Mouse (Mus musculus): ENCODE results near the gene Agmo. TPM values are rescaled to one million over a fixed set of nuclear protein-coding genes. Genes with fewer than 3 reads are reported as not detected.
A peak's percentile ranks its signal among the peaks of the same experiment; 100 is the strongest.

Gene Agmo
- total and polyA plus RNA-seq, 3 experiments = 1.6 to 3.4 (median 2.0) TPM

DNA sequence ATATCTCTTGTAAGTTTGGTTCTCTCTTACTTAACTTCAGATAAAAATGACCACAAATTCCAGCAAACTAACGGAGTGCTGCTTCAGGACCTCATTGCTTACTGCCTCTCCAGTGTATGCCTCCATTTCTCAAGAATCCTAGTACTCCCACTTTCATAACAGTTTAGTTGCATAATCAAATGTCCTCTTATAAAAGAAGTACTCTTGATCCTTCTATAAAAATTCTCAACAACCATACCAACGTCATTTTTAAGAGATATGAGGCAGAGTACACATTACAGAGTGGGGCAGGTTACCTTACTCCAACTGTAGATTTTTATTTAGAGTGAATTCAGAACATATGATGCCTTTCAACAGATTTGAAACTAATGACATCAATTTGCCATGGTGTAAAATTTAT lies 15.7 kb downstream of the Agmo start:
- intact Hi-C loops (cut with DNase I) = no loop called here
- Histone ChIP-seq H3K4me1 (ENCODE audit: control insufficient read depth, insufficient read depth, low read length) (no peaks in the 10 kb centered on the region), H3K79me2 (replicated peaks; ENCODE audit: control insufficient read depth, insufficient read depth, low read length) (no peaks in the 10 kb centered on the region), H3K36me3 (ENCODE audit: control insufficient read depth, insufficient read depth, low read length) (no peaks in the 10 kb centered on the region; the same call in 1 of the 2 replicates), H3K4me3 (no peak overlapping the region), H3K27me3 (ENCODE audit: control insufficient read depth, insufficient read depth, low read length) (no peaks in the 10 kb centered on the region), H3K27ac (no peak overlapping the region), H3K9ac (ENCODE audit: low read depth, low read length) (no peak overlapping the region)
- no peak for TF ChIP-seq EP300 (IDR thresholded peaks at IDR 0.05; ENCODE audit: insufficient read depth, low read depth, low read length)
- TF ChIP-seq CTCF (IDR thresholded peaks at IDR 0.05) = no peak
- no peak for TF ChIP-seq POLR2A (IDR thresholded peaks at IDR 0.05; ENCODE audit: insufficient read depth, low read depth, low read length)
- DNase-seq = no peak
- WGBS = 70% methylated on average over 2 of the region's 2 CpGs

DNA sequence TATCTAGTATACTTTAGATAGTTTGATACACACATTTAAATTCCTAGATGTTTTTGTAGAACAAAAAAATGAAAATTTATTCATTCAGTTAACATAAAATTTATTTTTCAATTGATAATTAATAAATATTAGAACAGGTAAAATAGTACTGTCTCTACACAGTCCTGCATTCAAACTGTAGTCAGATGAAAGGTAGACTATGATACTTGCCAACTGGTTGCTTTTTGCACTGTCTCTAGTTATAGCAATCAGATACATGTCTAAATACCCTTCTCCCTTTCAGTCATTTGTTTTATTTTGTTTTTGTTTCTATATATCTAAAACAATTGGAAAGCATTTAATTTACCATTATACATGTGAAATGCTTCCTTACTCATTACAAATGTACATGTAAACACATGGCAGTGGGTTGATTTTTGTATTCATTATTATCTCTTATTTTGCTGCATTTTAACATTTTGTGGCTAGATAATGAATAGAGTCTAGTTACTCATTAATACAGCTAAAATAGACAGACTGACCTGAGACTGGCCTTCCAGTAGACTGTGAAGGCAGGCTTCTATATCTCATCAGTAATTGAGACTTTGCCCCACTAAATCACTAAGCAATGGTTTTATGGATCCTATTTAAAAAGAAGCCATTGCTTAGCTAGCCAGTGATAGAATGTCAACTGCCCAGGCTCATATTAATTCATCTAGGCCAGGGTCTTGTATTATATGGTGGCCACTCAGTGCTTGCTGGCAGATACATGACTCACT lies 18.5 kb downstream of the Agmo start:
- no peaks in the 10 kb centered on the region for H3K79me2 ChIP-seq (replicated peaks; ENCODE audit: control insufficient read depth, insufficient read depth, low read length)
- H3K9ac ChIP-seq (ENCODE audit: low read depth, low read length) = no peak overlapping the region
- TF ChIP-seq CTCF (IDR thresholded peaks at IDR 0.05) (no peak), POLR2A (IDR thresholded peaks at IDR 0.05; ENCODE audit: insufficient read depth, low read depth, low read length) (no peak), EP300 (IDR thresholded peaks at IDR 0.05; ENCODE audit: insufficient read depth, low read depth, low read length) (no peak)
- no peak for DNase-seq
- H3K27ac ChIP-seq = no peak overlapping the region
- H3K4me3 ChIP-seq = no peak overlapping the region
- no peaks in the 10 kb centered on the region for H3K4me1 ChIP-seq (ENCODE audit: control insufficient read depth, insufficient read depth, low read length)
- no peaks in the 10 kb centered on the region; the same call in 1 of the 2 replicates for H3K36me3 ChIP-seq (ENCODE audit: control insufficient read depth, insufficient read depth, low read length)
- H3K27me3 ChIP-seq (ENCODE audit: control insufficient read depth, insufficient read depth, low read length) = no peaks in the 10 kb centered on the region
- intact Hi-C loops (cut with DNase I) = loop anchor here (10.0 kb wide), 1 partner anchor 245 kb away; no protein-coding TSS in a partner anchor

DNA sequence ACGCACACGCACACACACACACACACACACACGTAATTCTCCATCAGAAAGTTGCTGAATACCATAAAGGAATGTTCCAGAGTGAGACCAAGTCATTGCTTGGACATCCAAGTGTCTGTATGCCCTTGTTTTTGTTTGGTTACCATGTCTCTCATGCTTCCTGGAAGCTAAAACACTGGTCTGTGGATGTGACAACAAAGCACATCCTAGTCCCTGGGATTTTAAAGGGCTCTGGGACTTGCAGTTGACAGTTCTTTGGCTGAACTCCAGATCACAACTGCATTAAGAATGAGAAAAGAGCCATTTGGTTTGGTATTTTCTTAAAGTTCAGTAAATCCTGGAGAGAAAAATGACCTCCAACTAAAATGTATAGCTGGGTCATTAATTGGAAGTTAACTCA lies 22.2 kb downstream of the Agmo start:
- H3K4me1 ChIP-seq (ENCODE audit: control insufficient read depth, insufficient read depth, low read length) = no peaks in the 10 kb centered on the region
- no peak overlapping the region for H3K9ac ChIP-seq (ENCODE audit: low read depth, low read length)
- WGBS = 72% methylated on average over 3 of the region's 3 CpGs
- TF ChIP-seq CTCF (IDR thresholded peaks at IDR 0.05) = no peak
- no peak for TF ChIP-seq POLR2A (IDR thresholded peaks at IDR 0.05; ENCODE audit: insufficient read depth, low read depth, low read length)
- TF ChIP-seq EP300 (IDR thresholded peaks at IDR 0.05; ENCODE audit: insufficient read depth, low read depth, low read length) = no peak
- no peak overlapping the region for H3K4me3 ChIP-seq
- no peak overlapping the region for H3K27ac ChIP-seq
- no peaks in the 10 kb centered on the region for H3K27me3 ChIP-seq (ENCODE audit: control insufficient read depth, insufficient read depth, low read length)
- no peak for DNase-seq
- no peaks in the 10 kb centered on the region for H3K79me2 ChIP-seq (replicated peaks; ENCODE audit: control insufficient read depth, insufficient read depth, low read length)
- H3K36me3 ChIP-seq (ENCODE audit: control insufficient read depth, insufficient read depth, low read length) = no peaks in the 10 kb centered on the region; the same call in 1 of the 2 replicates
- intact Hi-C loops (cut with DNase I) = loop anchor here (10.0 kb wide), 1 partner anchor 249 kb away; no protein-coding TSS in a partner anchor

DNA sequence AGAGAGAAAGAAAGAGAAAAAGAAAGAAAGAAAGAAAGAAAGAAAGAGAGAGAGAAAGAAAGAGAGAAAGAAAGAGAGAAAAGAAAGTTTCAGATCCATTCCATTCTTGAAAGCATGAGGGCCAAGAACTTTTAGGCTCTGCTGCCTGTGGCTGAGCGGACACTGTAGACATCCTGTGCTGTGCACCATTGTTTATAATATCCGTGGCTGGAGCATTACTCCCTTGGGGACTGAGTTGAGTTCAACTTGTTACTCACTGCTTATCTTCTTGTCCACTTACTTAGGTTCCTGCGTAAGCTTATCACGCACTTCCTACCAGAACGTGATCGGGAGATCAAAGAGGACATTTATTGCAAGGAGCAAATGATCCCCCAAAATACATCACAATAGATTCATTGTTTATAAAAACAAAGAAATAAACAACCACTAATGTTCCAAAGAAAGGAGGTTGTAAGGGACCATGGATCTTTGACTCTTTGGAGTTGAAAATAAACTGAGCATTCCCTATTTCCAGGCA lies 27.3 kb downstream of the Agmo start:
- Histone ChIP-seq H3K27ac (peak overlapping the region; percentile 21), H3K4me3 (no peak overlapping the region), H3K9ac (ENCODE audit: low read depth, low read length) (no peak overlapping the region), H3K27me3 (ENCODE audit: control insufficient read depth, insufficient read depth, low read length) (no peaks in the 10 kb centered on the region; the same call in 1 of the 2 replicates), H3K4me1 (ENCODE audit: control insufficient read depth, insufficient read depth, low read length) (no peaks in the 10 kb centered on the region), H3K79me2 (replicated peaks; ENCODE audit: control insufficient read depth, insufficient read depth, low read length) (no peaks in the 10 kb centered on the region), H3K36me3 (ENCODE audit: control insufficient read depth, insufficient read depth, low read length) (no peaks in the 10 kb centered on the region; the same call in 1 of the 2 replicates)
- WGBS = 26% methylated on average over 6 of the region's 6 CpGs
- peak in 1 of 2 experiments; percentile 50 for DNase-seq
- TF ChIP-seq CTCF (IDR thresholded peaks at IDR 0.05) (0 out of 2 replicates have a peak, but pooled peaks have one; percentile 15), POLR2A (IDR thresholded peaks at IDR 0.05; ENCODE audit: insufficient read depth, low read depth, low read length) (peak; percentile 30; the same call in 1 of the 2 replicates), EP300 (IDR thresholded peaks at IDR 0.05; ENCODE audit: insufficient read depth, low read depth, low read length) (peak; percentile 86)
- intact Hi-C loops (cut with DNase I) = loop anchor here (2.0 to 10.0 kb wide), 2 partner anchors 162 to 254 kb away; no protein-coding TSS in a partner anchor

DNA sequence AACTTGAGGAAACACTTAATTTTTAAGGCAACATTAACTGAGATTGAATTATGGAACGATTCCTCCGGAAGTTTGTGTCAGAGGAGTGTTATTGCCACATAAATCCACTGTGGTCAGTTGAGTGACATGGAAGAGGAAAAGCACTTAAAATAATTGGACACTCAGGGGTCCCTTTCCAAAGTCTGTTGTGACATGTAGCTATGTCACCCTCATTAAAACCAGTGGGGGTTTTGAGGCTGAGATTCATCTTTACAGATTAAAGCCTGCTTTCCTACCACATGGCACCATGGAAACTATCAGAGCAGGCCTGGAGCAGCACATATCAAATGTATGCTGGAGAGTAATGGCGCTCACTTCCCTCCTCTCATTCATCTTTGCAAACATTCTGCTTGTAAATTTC lies 31.2 kb downstream of the Agmo start:
- no peaks in the 10 kb centered on the region for H3K36me3 ChIP-seq (ENCODE audit: control insufficient read depth, insufficient read depth, low read length)
- no peaks in the 10 kb centered on the region; the same call in 1 of the 2 replicates for H3K27me3 ChIP-seq (ENCODE audit: control insufficient read depth, insufficient read depth, low read length)
- H3K4me3 ChIP-seq = no peak overlapping the region
- no peak overlapping the region for H3K27ac ChIP-seq
- no peak overlapping the region for H3K9ac ChIP-seq (ENCODE audit: low read depth, low read length)
- TF ChIP-seq EP300 (IDR thresholded peaks at IDR 0.05; ENCODE audit: insufficient read depth, low read depth, low read length) = no peak
- no peak for TF ChIP-seq POLR2A (IDR thresholded peaks at IDR 0.05; ENCODE audit: insufficient read depth, low read depth, low read length)
- no peak for TF ChIP-seq CTCF (IDR thresholded peaks at IDR 0.05)
- 58% methylated on average over 3 of the region's 3 CpGs for WGBS
- no peaks in the 10 kb centered on the region for H3K4me1 ChIP-seq (ENCODE audit: control insufficient read depth, insufficient read depth, low read length)
- no peak for DNase-seq
- no peaks in the 10 kb centered on the region for H3K79me2 ChIP-seq (replicated peaks; ENCODE audit: control insufficient read depth, insufficient read depth, low read length)
- intact Hi-C loops (cut with DNase I) = no loop called here

All from heart, adult 2 months (tissue).